Mouse (Mus musculus) erythroblast, embryonic 14.5 days (primary cell): Measurements from ENCODE around the gene B3gnt8. TPM values are rescaled to one million over a fixed set of nuclear protein-coding genes. Genes with fewer than 3 reads are reported as not detected.

Source experiments
- H3K27me3 ChIP-seq: 2 replicates; pipeline ENCODE4 v1.6.1; 2012; ENCODE audit warnings: inconsistent platforms; ENCODE audit not compliant: control insufficient read depth
- H3K36me3 ChIP-seq: 2 replicates; pipeline ENCODE4 v1.6.1; 2012; ENCODE audit warnings: mild to moderate bottlenecking, inconsistent platforms; ENCODE audit not compliant: control insufficient read depth
- H3K4me1 ChIP-seq: 2 replicates; pipeline ENCODE4 v1.6.1; 2012; ENCODE audit warnings: inconsistent platforms; ENCODE audit not compliant: control insufficient read depth
- H3K4me3 ChIP-seq: replicated peaks from 2 replicates; pipeline ENCODE3; 2012; ENCODE audit warnings: moderate library complexity, mild to moderate bottlenecking, inconsistent platforms
- H3K9me3 ChIP-seq: 2 replicates; pipeline ENCODE4 v1.6.1; 2012; ENCODE audit warnings: low read length, inconsistent platforms, mixed read lengths; ENCODE audit not compliant: control insufficient read depth
- GATA1 ChIP-seq: IDR thresholded peaks from 2 replicates; pipeline ENCODE4 v1.6.1; 2012; ENCODE audit warnings: low read length, inconsistent platforms, mixed read lengths
- TAL1 ChIP-seq: IDR thresholded peaks from 3 replicates; pipeline ENCODE4 v1.6.1; 2012; ENCODE audit warnings: low read length, inconsistent platforms, mixed read lengths
- polyA plus RNA-seq: library from polyadenylated mRNA; stranded (reverse); fragments of >175 nt; gene quantifications from 2 replicates; pipeline ENCODE4 v1.2.3, GENCODE M21; 2012

The B3gnt8 gene
- polyA plus RNA-seq, 1 experiment: 0.10 TPM

DNA sequence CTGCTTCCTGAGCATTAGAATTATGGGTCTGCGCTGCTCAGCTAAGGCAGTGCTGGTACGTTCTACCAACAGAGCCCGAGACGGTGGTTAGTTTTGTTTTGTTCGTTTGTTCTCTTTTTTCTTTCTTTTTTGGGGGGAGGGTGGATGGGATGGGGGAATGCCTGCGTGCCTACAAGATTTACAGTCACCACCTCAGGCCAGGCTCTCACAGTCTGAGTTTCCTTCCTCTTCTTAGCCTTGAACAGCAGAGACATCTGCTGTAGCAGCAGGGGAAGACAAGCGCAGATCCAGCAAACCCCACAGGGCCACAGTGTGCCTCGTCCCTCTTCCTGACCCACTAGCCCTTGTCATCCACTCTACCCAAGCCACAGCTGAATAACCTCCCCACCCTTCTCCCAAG, 24.8 kb downstream of the B3gnt8 start:
- Histone ChIP-seq H3K36me3 (no peaks in the 10 kb centered on the region), H3K4me1 (peaks cover 7% of the 10 kb centered on the region; the same call in 1 of the 2 replicates), H3K9me3 (no peaks in the 10 kb centered on the region), H3K4me3 (no peak overlapping the region), H3K27me3 (no peaks in the 10 kb centered on the region)
- TF ChIP-seq GATA1: no peak
- TF ChIP-seq TAL1: no peak

DNA sequence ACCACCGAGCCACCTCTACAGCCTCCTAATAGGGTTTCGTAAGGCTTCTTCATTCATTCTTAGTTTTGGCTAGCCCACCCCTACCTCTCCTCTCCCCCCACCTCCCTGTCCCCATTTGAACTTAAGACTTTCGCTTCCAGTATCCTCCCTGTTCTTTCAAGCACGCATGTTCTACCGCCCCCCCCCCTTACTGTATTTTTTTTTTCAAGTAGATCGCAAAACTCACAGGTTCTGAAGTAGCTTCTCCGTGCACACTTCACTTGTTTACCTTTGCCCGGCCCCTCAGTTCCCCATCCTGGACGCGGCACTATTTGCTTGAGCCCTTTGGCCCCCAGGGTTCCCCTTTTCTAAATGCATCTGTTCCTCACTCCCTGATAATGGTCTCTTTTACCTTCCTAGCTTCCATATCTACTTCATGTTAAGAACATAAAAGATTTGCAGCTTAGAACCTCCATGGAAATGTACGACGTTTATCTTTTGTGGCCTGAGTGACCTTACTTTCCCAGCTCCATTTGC, 25.8 kb downstream of the B3gnt8 start:
- no peak for TF ChIP-seq TAL1
- no peak for TF ChIP-seq GATA1
- H3K4me3 ChIP-seq: no peak overlapping the region
- H3K36me3 ChIP-seq: no peaks in the 10 kb centered on the region
- H3K4me1 ChIP-seq: peaks cover 9% of the 10 kb centered on the region; the same call in 1 of the 2 replicates
- H3K27me3 ChIP-seq: no peaks in the 10 kb centered on the region
- H3K9me3 ChIP-seq: no peaks in the 10 kb centered on the region

DNA sequence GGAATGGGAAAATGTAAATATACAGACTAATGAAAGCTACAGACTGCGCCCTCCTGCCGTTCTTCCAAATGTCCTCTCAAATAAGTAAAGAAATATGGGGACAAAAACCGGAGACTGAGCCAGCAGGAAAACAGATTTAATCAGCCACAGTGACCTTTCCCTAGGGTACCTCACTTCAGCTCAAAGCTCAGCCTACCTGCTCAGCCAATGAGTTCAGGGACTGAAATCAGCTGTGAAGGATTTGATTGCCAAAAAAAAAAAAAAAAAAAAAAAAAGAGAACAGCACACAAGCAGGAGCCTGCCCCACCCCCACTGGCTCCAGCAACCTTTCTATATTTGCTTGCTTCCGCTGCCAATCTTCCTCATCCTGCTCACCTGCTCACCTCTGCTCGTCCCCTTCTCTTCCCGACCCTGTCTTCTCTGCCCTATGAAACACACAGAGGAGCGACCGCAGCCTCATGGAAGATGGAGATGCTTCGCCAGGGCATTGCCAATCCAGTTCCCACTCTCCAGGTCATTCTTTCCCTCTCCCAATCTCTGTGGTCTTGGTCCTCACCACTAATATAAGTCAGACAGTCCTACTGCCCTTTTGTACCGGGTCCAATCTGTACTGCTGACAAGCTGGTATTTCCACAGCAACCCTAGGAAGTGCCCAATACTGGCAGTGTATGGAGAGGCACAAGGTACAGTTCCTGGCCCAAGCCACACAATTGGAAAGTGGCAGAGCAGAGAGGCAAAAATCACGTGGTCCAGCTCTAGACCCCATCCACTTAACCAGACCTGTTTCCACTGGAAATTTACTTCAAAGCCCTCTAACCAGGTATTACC, 29.4 kb downstream of the B3gnt8 start:
- H3K27me3 ChIP-seq: no peaks in the 10 kb centered on the region
- peaks cover 31% of the 10 kb centered on the region for H3K4me1 ChIP-seq
- no peaks in the 10 kb centered on the region for H3K9me3 ChIP-seq

DNA sequence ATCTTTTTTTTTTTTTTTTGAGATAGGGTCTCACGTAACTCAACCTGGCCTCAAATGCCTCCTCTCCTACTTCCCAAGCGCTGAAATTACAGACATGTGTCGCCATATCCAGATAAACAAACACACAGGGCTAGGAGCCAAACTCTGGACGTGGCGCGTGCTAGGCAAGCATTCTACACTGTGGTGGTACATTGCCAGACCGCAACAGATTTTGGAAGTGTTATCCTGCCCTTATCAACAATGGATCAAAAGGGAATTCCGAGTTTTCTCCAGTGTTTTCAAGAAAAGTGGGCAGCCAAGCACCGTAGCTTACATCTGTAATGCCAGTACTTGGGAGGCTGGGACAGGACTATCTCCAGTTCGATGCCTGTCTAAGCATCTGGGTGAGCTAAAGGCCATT, 31.3 kb downstream of the B3gnt8 start:
- Histone ChIP-seq H3K4me3 (peak overlapping the region; percentile 82), H3K4me1 (peaks cover 35% of the 10 kb centered on the region)
- TF ChIP-seq GATA1 (peak; percentile 13; the same call in 1 of the 2 replicates), TAL1 (no peak)

More for the DNA sequence above, 29.4 kb downstream of the B3gnt8 start:
- TF ChIP-seq GATA1 (no peak), TAL1 (no peak)
- no peaks in the 10 kb centered on the region for H3K36me3 ChIP-seq
- H3K4me3 ChIP-seq: no peak overlapping the region

DNA sequence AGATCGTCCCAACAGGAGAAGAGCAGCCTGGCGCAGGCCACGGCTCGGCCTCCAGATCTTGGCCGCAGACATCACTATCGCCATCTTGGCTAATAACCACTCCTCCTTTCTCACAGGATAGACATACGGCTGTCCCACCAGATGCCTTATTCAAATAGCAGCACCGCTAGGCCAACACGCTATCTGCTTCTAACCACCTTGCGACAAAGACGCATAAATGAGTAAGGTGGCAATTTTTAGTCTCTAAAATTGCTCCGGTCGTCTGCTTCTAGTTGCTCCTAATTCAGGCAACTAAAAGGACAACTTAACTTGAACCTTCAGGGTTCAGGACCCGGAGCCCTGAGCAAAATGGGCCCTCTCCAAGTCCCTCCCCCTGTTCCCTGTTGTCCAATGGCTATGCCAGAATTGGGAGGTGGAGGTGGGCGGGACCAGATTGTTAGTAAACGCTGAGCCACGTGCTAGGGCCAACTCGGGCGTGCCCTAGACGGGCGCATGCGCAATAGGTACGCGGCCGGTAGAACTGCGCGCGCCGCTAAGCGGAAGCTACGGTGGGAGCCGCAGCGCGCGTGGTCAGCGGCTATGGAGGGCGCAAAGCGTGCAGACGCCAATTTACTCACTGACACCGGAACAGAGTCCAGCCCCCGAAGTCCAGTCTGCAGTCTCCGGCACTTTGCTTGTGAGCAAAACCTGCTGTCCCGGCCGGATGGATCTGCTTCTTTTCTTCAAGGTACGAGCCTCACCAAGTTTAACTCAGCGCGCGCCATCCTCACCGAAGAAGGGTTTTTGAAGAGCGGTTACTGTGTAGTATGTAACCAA, 32.4 kb downstream of the B3gnt8 start, which contains the start of the genes Bckdha and Exosc5:
Bckdha (minus strand) TSS at position 325 of the 816 bp plus-strand sequence.
Exosc5 (plus strand) TSS at position 508 of the 816 bp plus-strand sequence.
- H3K36me3 ChIP-seq: peaks cover 24% of the 10 kb centered on the region
- no peaks in the 10 kb centered on the region for H3K27me3 ChIP-seq
- no peaks in the 10 kb centered on the region for H3K9me3 ChIP-seq
- peaks cover 35% of the 10 kb centered on the region for H3K4me1 ChIP-seq
- TF ChIP-seq GATA1: no peak
- no peak for TF ChIP-seq TAL1
- peak within 1 kb of the TSS; percentile 82 for H3K4me3 ChIP-seq

More for the DNA sequence above, 31.3 kb downstream of the B3gnt8 start:
- H3K9me3 ChIP-seq: no peaks in the 10 kb centered on the region
- H3K36me3 ChIP-seq: peaks cover 15% of the 10 kb centered on the region
- H3K27me3 ChIP-seq: no peaks in the 10 kb centered on the region

DNA sequence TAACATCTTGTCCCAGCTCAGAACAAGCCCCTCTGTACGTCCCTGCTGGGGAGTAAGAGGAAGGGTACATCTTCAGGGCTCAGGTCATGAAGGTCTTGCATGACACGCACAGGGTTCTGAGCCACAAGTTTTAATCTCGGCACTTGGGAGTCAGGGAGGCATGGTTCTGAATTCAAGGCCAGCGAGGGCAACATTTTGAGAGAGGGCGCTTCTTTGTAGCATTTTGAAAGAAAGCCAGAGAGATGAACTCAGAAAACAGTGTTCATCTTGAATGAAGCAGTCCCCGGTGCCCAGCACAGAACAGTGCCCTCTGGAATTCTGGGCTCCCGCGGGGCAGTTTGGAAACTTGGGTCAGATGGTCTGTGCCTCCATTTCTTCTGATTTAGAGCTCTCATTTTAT, 39.9 kb downstream of the B3gnt8 start:
- Histone ChIP-seq H3K36me3 (peaks cover 76% of the 10 kb centered on the region), H3K4me3 (no peak overlapping the region), H3K27me3 (no peaks in the 10 kb centered on the region), H3K9me3 (no peaks in the 10 kb centered on the region), H3K4me1 (no peaks in the 10 kb centered on the region; the same call in 1 of the 2 replicates)
- TF ChIP-seq TAL1: no peak
- TF ChIP-seq GATA1: no peak

DNA sequence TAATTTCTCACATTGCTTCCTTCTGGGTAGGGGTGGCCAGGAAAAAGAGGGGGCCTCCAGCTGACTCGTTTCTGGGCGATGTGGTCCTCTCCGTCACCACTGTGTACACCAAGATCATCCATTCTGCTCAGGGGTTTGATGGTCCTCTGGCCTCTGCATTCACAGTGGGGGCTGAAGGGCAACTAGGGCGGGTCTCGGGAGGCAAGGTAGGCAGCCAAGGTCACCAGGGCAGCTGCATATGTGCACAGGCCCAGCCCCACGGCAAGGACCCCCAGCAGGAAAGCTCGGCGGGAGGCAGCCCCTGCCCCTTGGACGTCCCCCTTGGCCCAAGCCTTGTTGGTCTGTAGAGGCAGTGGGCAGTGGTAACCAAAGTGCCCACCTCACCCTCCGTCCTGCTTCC, 42.7 kb downstream of the B3gnt8 start:
- TF ChIP-seq TAL1 (no peak), GATA1 (no peak)
- Histone ChIP-seq H3K36me3 (peaks cover 52% of the 10 kb centered on the region), H3K4me3 (no peak overlapping the region), H3K9me3 (no peaks in the 10 kb centered on the region), H3K4me1 (no peaks in the 10 kb centered on the region), H3K27me3 (peaks cover 16% of the 10 kb centered on the region)

DNA sequence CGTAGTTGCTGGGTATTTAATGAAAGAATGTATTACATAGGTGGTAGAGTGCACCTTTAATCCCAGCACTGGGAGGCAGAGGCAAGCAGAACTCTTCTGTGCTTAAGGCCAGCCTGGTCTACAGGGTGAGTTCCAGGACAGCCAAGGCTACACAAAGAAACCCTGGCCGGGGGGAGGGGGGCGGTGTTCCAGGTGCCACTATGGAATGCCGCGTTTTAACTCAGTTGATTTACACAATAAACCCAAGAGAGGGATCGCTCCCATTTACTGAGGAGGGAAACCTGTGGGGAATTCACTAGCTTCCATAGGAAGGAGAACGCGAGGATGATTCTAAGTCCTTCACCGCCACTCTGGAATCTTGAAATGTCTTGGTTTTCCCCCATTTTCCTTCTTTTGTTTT, 43.2 kb downstream of the B3gnt8 start:
- Histone ChIP-seq H3K27me3 (peaks cover 21% of the 10 kb centered on the region), H3K4me1 (peaks cover 4% of the 10 kb centered on the region), H3K4me3 (no peak overlapping the region), H3K9me3 (no peaks in the 10 kb centered on the region), H3K36me3 (peaks cover 48% of the 10 kb centered on the region)
- TF ChIP-seq GATA1 (no peak), TAL1 (no peak)
